Mouse (Mus musculus): Measurements from ENCODE around the gene Prdx5. TPM values are rescaled to one million over a fixed set of nuclear protein-coding genes. Genes with fewer than 3 reads are reported as not detected.
A peak's percentile ranks its signal among the peaks of the same experiment; 100 is the strongest.

The Prdx5 gene
- total RNA-seq (2021): 100 to 1,000 TPM; 417 to 451 TPM
- long read RNA-seq, experiment 1, transcript Prdx5-203 (5 exons, 755 nt): minor isoform, 30 of 425 reads
- long read RNA-seq, experiment 1, transcript Prdx5-201 (6 exons, 1,262 nt): major isoform, 372 of 425 reads
- long read RNA-seq, experiment 1, partial matches to known transcripts: 6 of 425 reads
- long read RNA-seq, experiment 1, other reads (novel, unspliced or antisense): 17 of 425 reads
- long read RNA-seq, experiment 2, transcript Prdx5-203 (5 exons, 755 nt): minor isoform, 13 of 299 reads
- long read RNA-seq, experiment 2, transcript Prdx5-201 (6 exons, 1,262 nt): major isoform, 274 of 299 reads
- long read RNA-seq, experiment 2, partial matches to known transcripts: 7 of 299 reads
- long read RNA-seq, experiment 2, other reads (novel, unspliced or antisense): 5 of 299 reads

DNA sequence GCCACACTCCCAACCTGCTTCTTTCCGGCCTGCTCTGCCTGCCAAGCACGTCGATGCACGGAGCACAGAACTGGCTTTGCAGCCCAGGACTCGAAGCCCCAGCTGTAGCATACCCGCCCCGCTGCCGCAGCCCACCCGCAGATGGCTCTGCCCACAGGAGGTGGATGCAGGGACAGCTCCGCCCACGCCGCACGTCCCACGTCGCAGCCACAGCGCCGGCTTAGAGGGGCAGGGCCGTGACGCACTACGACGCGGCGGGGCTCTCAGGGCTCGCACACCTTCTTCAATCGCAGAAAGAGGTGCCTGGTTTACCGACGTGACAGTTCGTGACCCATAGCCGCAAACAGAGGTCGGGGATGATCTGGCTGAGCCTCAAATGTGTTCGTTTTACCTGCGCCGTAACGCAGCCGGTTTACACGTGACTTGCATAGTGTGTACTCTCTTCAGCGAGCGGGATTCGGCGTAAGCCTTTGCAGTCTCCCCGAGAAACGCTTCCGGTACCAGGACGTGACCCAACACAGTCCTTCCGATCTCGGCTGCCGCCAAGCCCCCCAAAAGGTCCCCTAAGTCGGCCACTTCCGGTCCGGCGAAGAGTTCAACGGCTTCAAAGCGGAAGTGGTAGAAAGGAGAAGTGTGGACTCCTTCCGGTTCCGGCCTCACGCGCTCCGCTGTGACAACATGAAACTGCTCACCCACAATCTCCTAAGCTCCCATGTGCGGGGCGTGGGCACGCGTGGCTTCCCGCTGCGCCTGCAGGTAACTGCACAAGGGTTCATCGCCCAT lies at the start of gene Prdx5, which contains the start of gene Trmt112:
Gene Prdx5 (minus strand): TSS at position 600 of the 783 bp plus-strand sequence.
Gene Trmt112 (plus strand): TSS at position 192 of the 783 bp plus-strand sequence.
- peak; percentile 94 for DNase-seq

DNA sequence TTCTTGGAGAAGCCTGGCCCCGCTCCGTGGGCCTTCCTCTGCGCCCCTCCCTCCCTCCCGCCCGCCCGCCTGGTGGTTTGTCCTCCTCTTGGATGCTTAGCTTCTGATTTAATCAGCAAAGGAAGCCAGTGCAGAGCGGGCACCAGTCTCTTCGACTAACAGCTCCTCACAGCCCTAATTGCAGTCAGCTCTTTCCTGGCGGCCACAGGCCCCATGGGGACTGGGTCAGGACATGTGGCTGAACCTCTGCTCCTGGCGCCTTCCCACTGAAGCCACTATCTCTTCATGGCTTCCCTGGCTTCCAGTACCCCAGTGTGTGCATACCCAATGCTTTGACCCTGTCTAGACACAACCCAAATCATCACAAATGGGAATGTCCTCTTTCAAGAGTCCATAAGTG lies 46.6 kb upstream of the Prdx5 start:
- peak; percentile 50 for DNase-seq

DNA sequence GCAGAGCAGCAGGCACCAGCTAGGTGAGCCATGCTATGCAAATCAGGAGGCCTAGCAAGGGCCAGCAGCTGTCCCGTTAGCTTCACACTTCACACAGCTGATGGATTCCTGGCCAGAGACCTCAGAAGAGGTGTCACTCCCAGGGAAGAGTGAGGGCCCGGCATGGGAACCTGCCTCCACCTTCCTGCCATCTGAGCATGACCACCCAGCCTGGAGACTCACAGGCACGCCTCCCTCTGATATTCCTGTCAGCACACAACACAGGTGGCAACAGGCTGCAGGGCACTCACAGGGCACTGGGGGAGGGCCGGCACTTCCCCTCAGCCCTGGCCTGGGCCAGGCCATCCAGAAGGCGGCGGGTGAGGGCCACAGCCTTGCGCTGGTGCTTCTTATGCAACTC lies 45.5 kb upstream of the Prdx5 start:
- DNase-seq: no peak

DNA sequence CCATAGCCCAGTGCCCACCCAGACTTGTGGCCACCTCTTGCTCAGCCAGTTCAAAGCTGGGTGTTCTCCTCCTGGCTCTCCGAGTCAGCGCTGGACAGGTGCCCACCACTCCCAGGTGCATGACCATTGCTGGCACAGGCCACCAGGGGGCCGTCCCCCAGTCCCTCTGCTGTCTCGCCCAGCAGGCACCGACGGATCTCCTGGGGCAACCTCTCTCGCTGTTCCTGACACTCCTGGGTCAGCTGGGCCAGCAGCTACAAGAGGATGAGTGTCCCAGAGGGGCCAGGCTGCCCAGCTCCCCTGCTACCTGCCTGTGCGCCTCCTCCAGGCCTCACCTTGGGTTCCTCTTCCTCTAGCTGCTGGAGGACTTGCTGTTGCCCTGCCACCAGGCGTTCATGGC lies 44.1 kb upstream of the Prdx5 start:
- DNase-seq: peak; percentile 78

DNA sequence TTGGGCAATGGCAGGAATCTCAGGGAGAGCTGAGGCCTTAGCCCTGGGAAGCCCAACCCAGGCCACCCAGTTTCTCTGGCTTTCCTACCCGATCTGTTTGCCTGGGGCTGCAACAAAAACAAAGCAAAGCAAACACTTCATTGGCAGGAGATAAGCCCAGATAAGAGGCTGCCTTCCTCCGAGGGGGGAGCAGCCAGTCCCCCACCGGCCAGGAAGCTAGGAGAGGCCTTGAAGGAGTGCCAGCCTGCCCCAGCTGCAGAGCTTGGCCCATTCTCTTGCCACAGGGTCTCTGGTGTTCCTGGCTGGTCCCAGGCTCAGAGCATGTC lies 42.8 kb upstream of the Prdx5 start:
- DNase-seq: peak; percentile 83

DNA sequence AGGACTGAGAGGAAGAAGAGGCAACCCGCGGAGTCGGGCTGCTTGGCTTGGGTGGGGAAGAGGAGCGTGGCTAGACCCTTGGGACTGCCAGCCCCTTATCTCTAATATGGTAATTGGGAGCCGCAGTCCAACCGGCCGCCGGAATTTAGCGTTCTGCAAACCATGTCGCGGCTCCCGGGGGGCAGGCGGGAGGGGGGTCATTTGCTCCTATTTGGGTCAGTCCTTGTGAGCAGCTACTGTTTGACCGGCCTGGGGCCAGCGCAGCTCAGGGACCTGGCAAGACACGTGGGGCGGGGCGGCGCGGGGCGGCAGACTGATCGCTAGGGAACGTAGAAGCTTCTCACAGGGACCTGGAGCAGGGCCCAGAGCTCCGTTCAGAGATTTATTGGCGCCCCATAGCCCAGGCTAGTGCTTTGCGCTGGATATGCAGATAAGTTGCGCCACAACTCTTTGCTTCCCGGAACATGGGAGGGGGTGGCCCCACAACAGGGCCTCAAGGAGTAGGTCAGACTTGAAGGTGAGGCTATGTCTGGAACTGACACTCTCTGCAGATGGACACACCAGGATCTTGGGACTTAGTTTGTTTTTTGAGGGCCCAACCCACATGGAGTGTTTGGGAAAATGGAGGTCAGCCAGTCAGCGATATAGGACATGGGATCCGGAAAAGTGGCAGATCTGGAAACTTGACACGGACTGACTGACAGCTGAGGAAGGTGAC lies 42.2 kb upstream of the Prdx5 start:
- DNase-seq: peak; percentile 95

DNA sequence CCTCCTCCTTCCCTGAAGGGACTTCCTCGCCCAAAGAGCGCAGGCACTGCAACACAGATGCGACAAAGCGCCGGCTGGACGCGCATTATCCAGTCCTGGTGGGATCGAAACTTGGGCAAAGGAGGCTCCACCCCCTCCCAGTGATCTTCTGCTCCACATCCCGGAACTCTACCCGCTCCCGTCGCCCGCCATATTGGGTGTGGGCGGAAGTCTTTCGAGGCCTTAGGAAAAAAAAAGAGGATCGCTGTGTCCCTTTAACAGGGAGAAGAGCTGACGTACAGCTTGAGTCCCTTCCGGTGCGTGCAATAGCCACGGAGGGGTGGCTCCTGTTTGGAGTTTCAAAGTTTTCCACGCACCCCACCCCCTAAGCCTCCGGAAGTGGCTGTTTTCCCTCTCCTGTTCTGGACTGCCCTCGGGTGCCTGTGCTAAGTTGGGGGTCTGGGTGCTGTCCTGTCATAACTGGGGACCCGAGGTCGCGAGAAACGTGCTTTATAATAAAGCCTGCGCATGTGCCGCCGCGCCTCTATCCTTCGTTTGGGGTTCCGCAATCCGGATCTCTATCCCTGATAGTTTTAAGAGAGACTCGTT lies 41.6 kb upstream of the Prdx5 start:
- DNase-seq: peak; percentile 96

DNA sequence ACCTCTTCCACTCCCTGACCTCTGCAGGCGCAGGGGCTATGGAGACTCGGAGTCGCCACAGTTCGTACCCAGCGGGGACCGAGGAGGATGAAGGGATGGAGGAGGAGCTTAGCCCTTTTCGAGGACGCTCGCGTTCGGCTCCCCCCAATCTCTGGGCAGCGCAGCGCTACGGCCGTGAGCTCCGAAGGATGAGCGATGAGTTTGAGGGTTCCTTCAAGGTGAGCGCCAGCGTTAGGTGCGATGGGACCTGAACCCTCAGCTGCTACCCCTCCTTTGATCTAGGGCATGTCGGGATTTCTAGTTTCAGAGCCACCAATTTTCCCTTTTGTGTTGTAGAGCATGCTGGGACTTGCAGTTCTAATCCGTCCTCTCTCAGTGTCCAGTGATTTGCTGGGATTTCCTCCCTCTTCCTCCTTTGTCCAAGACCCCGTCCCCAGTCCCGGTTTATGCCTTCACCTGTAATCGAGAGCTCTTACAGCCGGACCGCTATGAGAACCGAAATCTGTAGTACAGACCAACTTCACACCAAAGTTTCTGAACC lies 40.8 kb upstream of the Prdx5 start:
- DNase-seq: peak; percentile 74

DNA sequence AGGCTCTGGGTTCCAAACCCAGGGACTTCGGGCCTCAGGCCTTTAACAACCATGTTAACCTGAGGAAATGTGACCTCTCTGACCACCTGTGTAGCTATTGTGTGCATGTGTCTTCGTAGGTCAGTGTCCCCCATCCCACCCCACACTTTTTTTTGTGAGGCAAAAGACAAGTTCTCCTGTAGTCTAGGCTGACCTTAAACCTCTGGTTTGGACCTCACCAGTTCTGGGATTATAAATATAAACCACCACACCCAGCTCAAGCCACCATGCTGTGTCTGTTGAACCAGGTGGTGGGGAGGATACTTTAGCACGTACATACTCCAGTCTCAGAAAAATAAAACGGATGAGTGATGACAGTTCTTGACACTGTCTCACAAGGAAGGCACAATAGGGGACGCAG lies 40.0 kb upstream of the Prdx5 start:
- DNase-seq: no peak

DNA sequence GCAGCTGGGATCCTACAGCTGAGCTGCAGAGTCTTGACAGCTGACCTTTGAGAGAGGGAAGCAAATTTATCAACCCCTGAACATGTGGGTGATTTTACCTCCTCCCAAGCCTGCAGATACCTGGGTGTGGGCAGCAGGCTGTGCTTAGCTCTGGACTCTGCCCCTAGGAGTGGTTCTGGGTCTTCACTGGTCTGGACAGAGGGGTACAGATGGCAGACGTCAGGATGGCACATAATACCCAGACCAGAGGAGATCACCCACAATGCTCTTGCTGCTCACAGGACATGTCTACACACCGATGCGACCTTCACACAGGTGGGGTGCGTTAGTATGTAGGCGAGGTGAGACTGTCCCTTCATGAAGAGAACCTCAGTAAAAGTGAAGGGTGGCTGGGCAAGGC lies 39.6 kb upstream of the Prdx5 start:
- DNase-seq: no peak

DNA sequence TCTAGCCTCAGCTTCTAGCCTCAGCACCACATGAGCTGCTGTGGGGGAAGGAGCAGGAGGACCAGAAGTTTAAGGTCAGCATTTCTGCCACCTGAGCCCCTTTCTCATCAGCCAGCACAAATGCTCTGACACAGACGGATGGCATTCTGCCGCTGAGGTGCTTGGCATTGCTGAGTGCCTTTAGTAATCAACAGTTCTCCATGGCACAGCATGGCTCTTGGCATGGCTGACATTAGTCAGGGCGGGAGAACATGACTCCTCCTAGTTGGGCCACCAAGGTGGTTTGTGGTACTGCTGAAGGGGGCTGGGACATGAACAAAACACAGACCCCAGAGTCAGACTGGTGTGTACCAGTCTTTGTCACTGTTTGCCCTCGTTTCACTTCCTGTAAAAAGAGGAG lies 38.3 kb upstream of the Prdx5 start:
- DNase-seq: no peak

DNA sequence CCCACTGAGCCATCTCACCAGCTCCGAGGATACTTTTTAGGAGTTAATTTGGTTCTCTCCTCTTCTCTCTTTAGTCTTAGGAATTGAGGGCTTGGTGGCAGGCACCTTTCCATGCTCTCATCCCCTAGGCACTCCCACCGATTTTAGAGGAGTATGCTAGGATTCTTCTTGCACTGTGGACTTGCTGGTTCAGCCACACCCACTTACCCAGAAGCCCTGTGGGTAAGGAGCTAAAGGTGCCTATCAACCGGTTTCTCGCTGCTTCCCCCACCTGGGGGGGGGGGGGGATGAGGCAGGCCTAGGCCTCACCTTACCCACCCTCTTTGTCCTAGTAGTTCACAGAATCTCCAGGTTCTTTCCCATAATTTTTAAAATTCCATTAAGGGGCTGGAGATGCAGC lies 37.8 kb upstream of the Prdx5 start:
- no peak for DNase-seq

DNA sequence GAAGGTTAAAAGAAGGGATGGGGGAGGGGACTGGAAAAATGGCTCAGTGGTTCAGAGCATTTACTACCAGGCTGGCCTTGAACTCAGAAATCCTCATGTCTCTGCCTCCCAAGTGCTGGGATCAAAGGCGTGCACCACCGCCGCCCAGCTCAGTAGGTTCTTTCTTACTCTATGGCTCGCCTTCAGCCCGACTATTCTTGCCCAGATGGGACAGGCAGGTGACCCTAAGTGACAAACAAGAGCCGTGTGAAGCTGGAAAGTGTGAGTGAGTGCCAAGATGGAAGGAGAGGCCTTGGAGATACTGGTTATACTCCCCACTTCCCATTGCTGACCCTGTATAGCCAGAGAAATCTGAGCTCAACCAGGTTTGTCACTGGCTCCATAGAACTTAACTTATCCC lies 33.8 kb upstream of the Prdx5 start:
- DNase-seq: no peak

DNA sequence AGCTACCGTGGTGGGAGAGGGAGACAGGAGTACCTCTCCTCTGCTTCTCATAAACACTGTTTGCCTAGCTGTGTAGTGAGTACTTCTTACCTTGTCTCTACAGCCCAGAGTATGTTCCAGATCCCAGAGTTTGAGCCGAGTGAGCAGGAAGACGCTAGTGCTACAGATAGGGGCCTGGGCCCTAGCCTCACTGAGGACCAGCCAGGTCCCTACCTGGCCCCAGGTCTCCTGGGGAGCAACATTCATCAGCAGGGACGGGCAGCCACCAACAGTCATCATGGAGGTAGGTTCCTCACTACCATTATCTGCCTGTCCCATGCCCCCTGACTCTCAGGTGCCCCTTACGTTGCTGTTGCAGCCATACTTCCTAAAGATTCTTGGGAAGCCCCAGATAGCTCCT lies 32.9 kb upstream of the Prdx5 start:
- no peak for DNase-seq

DNA sequence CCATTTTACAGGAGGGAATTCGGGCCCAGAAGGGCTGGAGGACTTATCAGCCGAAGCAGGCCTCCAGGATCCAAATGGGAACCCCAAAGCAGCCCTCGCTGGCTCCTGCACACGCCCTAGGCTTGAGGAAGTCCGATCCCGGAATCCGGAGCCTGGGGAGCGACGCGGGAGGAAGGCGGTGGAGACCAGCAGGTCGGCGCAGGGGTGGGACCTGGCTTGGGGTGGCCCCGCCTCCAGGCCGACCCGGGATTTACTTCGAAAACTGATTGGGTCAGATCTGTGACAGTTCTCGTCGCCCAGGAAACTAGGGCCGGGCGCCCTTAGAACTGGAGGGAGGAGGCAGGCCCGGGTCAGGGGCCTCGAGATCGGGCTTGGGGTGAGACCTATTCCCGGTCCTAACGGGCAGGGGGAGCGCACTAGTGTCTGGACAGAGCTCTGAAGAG lies 32.4 kb upstream of the Prdx5 start, which contains the start of gene Gpr137:
Gene Gpr137 (minus strand): TSS at position 232 of the 443 bp plus-strand sequence.
- DNase-seq: peak; percentile 96

DNA sequence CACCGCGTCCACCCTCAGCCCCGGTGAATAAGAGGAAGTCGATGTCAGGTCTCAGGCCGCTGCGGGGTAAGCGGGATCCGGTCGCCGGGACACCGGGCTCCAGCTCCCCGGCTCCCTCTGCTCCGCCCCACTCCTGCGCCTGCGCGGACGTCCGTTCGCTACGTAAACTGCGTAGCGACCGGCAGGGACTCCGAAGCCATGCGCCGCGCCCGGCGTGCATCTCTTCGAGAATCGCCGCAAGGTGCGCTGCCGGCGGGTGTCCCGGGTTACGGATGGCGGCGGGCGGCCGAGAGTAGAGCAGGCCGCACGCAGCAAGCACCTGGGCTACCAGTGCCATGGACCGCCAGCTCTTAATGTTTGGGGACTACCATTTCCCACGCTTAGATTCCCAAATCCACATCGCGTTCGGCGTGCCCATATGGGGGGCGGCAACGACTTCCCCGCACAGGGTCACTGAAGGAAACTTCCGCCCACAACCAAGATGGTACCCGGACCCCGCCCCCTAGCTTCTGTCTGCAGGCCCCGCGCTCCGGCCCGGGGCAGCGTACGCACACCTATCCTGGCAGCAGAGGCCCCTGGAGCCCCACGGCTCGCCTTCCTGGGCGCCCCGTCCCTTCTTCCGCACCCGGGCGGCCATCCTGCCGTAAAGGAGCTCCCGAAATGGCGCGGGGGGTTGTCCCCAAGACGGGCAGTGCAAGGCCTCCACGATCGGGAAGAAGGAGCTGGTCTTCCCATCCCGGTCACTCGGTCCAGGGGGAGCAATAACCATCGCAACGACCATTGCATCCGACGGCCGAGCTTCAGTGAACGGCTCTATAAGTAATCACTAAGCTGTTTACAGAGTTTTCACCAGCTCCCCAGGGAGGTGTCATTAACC lies 31.7 kb upstream of the Prdx5 start, which contains the start of gene Bad:
Gene Bad (plus strand): TSS at position 490 of the 877 bp plus-strand sequence.
- DNase-seq: peak; percentile 99

DNA sequence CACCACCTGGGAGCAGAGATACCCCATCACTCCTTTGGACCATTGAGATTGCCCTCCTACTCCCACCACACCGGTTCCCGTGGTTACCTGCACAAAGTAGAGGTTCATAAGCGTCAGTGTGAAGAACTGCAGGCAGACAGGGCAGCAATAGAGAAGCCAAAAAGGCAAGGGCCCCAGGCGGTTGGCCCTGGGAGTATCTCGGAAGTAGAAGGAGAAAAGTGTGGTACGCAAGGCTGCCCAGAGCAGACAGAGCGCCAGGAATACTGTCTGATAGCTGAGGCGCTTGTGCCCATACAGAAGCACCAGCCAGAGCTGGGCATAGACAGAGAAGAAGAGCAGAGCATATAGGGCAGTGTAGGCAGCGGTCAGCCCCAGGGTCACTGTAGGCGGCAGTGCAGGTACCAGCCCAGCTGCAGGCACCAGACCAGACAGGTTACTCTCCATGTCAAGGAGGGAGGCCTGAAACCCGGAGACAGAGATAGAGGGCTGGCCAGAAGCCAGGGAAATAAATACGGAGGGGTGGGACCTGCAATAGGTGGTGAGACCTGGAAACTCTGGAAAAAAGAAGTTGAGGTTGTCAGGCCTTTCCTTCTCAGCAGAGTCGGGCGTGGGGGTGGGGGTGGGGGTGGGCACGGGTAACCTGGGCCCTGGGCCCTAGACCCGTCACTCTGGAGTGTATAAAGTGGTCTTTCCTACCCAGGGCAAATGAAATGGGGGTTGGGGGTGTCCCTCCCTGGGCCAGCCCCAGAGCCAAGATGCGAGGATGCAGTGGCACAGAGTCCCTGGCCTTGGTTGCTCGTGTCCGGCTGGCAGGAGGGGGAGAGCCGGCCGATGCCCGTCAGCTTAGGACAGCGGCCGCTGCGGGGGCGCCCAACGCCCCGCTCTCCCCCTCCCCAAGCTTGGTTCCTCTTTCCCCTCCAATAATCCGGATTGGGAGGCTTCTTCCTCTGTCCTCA lies 30.8 kb upstream of the Prdx5 start:
- peak; percentile 43 for DNase-seq

DNA sequence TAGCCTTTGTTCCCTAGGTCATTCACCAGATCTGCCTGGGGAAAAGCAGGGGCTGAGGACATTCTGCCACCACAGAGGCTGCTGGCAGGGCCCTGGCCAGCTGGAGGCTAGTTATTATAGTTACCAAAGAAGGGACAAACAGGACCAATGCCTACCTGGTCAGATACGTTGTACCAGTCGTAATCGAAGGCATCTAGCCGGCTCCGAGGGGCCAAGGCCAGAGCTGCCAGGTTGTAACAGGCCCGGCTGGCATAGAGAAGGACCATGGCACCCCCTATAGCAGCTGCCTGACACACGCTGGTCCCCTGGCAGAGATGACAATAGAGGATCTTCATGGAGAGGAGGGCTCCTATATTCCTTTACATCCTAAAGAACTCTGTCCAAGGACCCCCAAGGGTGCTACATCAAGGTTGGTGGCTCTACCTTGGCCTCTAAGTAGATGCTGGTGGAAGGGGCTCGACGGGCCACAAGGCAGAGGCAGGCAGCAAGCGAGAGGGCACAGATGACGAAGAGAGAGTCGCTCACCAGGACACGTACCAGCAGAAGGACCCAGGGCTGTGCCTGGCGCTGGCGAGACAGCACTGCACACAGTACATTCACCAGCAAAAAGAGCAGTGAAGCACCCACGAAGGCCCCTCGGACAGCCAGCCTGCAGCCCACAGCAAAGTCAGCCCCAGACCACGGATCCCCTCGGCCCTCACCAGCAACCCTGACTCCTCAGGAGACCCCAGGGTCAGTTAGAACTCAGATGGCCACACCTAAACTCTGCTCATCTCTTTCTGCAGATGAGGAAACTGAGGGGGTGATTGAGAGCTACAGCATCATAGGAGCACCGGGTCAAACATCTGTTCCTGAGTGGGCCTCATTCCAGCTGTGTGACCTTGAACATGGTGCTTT lies 29.4 kb upstream of the Prdx5 start:
- DNase-seq: no peak

Data from adrenal gland, postnatal 10 days (tissue).